Mouse (Mus musculus) cerebellum, postnatal 14 days (tissue): ENCODE measurements at regions not wholly inside any gene's neighbourhood (a gene's known extent, or its start where the extent isn't known, plus 50 kb on each side); places are given as distances from the start of the nearest gene placed in this dataset.
"Not testable (repeated sequence)": the region's sequence is repeated elsewhere in the genome, so short reads cannot be mapped to it uniquely, and the experiment has no call there.

Source experiments
- DNase-seq, 2 experiments: peaks; one replicate each; pipeline ENCODE4 v3.0.0; 2021; ENCODE audit warnings: mixed read lengths in 2 of 2

GRCm38 (mm10) chr12:8410410-8411341 lies 89.1 kb downstream of the Rhob start:
- no peak for DNase-seq

GRCm38 (mm10) chr12:8402084-8402483 lies 88.9 kb downstream of the Hs1bp3 start:
- DNase-seq: no peak

- DNase-seq: no peak
These were observed 88.1 kb downstream of the Hs1bp3 start for GRCm38 (mm10) chr12:8401376-8401775.

GRCm38 (mm10) chr12:8400345-8401130 lies 87.3 kb downstream of the Hs1bp3 start:
- no peak for DNase-seq

GRCm38 (mm10) chr12:8398852-8399251 lies 85.6 kb downstream of the Hs1bp3 start:
- DNase-seq: no peak

- not testable (repeated sequence) for DNase-seq
These were observed 83.2 kb downstream of the Hs1bp3 start for GRCm38 (mm10) chr12:8396408-8396807.

GRCm38 (mm10) chr12:8394894-8395297 lies 81.7 kb downstream of the Hs1bp3 start:
- peak in 1 of 2 experiments; percentile 19 for DNase-seq

GRCm38 (mm10) chr12:8393976-8394375 lies 80.7 kb downstream of the Hs1bp3 start:
- no peak for DNase-seq
